Mouse (Mus musculus) embryonic fibroblast, embryonic 13.5 days (primary cell): ENCODE measurements around the gene Gm42674.

Experiments
- CTCF ChIP-seq: IDR thresholded peaks from 2 replicates; pipeline ENCODE4 v1.5.1; 2011; ENCODE audit warnings: mild to moderate bottlenecking, control low read depth, low read length, moderate library complexity, borderline replicate concordance; ENCODE audit not compliant: insufficient read depth
- POLR2A ChIP-seq: IDR thresholded peaks from 2 replicates; pipeline ENCODE4 v1.6.1; 2011; ENCODE audit warnings: low read depth, mild to moderate bottlenecking, control low read depth, low read length, moderate library complexity

DNA sequence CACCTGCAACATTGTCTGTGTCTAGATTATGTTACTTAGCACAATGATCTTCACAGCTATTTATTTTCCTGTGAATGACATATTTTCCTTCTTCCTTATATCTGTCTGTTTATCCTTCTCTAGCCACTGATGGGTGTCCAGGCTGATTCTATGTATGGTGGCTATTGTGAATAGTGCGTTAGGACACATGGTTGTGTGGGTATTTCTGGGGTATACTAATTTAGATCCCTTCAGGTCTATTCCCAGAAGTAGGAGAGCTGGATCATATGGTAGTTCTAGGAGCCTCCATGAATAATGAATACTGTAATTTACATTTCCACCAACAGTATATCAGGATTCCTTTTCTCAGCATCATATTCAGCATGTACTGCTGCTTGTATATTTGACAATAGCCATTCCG lies 48.1 kb downstream of the Gm42674 start:
- no peak for TF ChIP-seq CTCF
- TF ChIP-seq POLR2A = no peak
